Mouse (Mus musculus): ENCODE measurements around the gene Urb1. TPM values are rescaled to one million over a fixed set of nuclear protein-coding genes. Genes with fewer than 3 reads are reported as not detected.
A peak's percentile ranks its signal among the peaks of the same experiment; 100 is the strongest.

Gene Urb1
- total and polyA plus RNA-seq, 2 experiments from 2014 or later = 4.6 to 19.0 TPM

GRCm38 (mm10) chr16:90831676-90832075, 21.5 kb upstream of the Urb1 start:
- Histone ChIP-seq H3K4me2 (ENCODE audit: low read depth) (peak overlapping the region; percentile 96), H3K4me1 (ENCODE audit: insufficient read depth) (no peaks in the 10 kb centered on the region), H3K4me3 (ENCODE audit: low read depth, low read length) (peak overlapping the region; percentile 48), H3K27ac (ENCODE audit: low read depth, low read length) (no peak overlapping the region), H3K27me3 (ENCODE audit: insufficient read depth, low read length) (peaks cover 4% of the 10 kb centered on the region; the same call in 1 of the 2 replicates), H3K9me3 (ENCODE audit: low read length) (no peaks in the 10 kb centered on the region), H3K9ac (peak overlapping the region; percentile 56; the same call in 1 of the 2 replicates), H3K36me3 (ENCODE audit: insufficient read depth) (no peaks in the 10 kb centered on the region)
- WGBS = 18% methylated on average over 15 of the region's 15 CpGs
- ATAC-seq = no peak
- TF ChIP-seq CTCF (IDR thresholded peaks at IDR 0.05; ENCODE audit: low read depth) = no peak
- no peak for DNase-seq

DNA sequence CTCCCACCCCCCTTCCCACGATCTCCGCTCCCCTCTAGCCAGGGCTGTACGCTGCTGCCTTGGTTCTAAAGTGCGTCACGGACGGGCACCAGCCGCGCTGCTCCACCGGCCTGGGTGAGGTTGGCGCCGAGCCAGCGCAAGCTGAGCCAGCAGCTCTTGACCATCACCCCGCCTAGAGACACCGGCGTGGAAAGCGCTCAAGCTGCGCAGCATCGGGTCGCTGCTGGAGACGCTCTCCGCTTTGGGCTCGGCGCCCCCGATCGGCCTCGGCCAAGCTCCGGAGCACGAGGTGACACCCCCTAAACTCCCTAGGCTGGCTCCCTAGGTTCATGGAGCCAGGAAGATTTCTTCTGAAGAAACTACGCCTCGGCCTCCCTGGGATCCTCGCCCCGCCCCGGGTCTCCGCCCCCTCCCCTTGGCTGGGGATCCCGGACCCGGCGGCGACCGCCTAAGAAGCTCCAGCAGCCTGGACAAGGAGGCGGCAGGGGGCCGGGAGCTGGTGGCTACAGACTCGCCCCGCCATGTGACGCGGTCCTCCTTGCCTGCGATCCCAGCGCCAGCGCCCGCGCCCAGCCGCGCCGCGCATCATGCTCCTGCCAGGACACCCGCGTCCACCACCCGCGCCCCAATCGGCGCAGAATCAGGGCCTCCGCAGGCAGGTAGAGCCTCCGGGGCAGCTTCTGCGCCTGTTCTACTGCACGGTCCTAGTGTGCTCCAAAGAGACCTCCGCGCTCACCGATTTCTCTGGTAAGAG, 20.6 kb upstream of the Urb1 start:
- 2% methylated on average over 62 of the region's 67 CpGs for WGBS
- Histone ChIP-seq H3K27ac (ENCODE audit: low read depth, low read length) (no peak overlapping the region), H3K9me3 (ENCODE audit: low read length) (no peaks in the 10 kb centered on the region), H3K4me3 (ENCODE audit: low read depth, low read length) (peak overlapping the region; percentile 48), H3K4me2 (ENCODE audit: low read depth) (peak overlapping the region; percentile 96), H3K27me3 (ENCODE audit: insufficient read depth, low read length) (peaks cover 4% of the 10 kb centered on the region; the same call in 1 of the 2 replicates), H3K4me1 (ENCODE audit: insufficient read depth) (no peaks in the 10 kb centered on the region), H3K9ac (peak overlapping the region; percentile 56), H3K36me3 (ENCODE audit: insufficient read depth) (no peaks in the 10 kb centered on the region)
- ATAC-seq (peak; percentile 66), DNase-seq (peak; percentile 71)
- TF ChIP-seq CTCF (IDR thresholded peaks at IDR 0.05; ENCODE audit: low read depth) = no peak

DNA sequence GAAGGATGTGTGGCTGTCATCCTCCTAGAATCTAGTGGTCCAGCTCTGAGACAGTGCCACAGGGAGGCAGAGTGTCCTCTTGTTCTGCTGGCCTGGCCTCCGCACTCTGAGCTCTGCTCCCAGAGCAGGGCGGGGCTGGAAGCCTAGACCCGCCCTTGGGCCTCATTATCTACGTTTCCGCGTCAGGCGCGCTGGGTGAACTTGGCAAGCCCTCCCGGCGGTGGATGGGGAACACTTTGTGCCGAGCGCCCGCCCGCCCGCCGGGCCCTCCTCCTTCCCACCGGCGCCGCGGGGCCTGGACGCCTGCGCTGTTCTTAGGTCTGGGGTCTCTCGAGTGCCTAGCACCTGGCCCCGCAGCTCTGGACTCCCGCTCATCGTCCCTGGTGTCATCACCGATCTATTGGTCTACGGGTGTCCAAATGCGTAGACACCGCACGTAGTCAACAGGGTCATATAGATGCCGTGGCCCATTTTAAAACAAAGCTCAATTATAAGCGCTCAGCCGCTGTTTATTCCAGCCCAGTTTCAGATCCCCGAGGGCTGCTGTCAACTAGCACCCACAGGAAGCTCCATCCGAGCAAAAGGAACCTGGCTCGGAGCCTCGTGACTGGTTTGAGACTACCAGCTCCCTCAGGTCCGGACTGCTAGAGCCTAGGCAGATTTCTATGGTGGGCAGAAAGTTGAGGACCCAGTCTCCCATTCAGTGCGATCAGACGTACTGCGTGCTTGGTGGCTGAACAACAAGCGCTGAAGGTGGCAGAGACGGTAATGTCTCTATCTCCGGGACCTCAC, 19.9 kb upstream of the Urb1 start:
- DNase-seq (peak; percentile 77), ATAC-seq (peak; percentile 84)
- 2% methylated on average over 41 of the region's 45 CpGs for whole genome bisulfite sequencing
- H3K36me3 ChIP-seq (ENCODE audit: insufficient read depth) = no peaks in the 10 kb centered on the region
- no peaks in the 10 kb centered on the region for H3K4me1 ChIP-seq (ENCODE audit: insufficient read depth)
- H3K4me3 ChIP-seq (ENCODE audit: low read depth, low read length) = peak overlapping the region; percentile 48
- no peaks in the 10 kb centered on the region for H3K9me3 ChIP-seq (ENCODE audit: low read length)
- 0 out of 2 replicates have a peak overlapping the region, but pooled peaks have one; percentile 45 for H3K27ac ChIP-seq (ENCODE audit: low read depth, low read length)
- H3K27me3 ChIP-seq (ENCODE audit: insufficient read depth, low read length) = peaks cover 4% of the 10 kb centered on the region; the same call in 1 of the 2 replicates
- peak; percentile 38; the same call in 1 of the 2 replicates for TF ChIP-seq CTCF (IDR thresholded peaks at IDR 0.05; ENCODE audit: low read depth)
- H3K4me2 ChIP-seq (ENCODE audit: low read depth) = peak overlapping the region; percentile 96
- H3K9ac ChIP-seq = peak overlapping the region; percentile 56

GRCm38 (mm10) chr16:90829136-90829535, 18.9 kb upstream of the Urb1 start:
- Histone ChIP-seq H3K36me3 (ENCODE audit: insufficient read depth) (no peaks in the 10 kb centered on the region), H3K9ac (no peak overlapping the region), H3K9me3 (ENCODE audit: low read length) (no peaks in the 10 kb centered on the region), H3K4me2 (ENCODE audit: low read depth) (no peak overlapping the region), H3K27me3 (ENCODE audit: insufficient read depth, low read length) (peaks cover 4% of the 10 kb centered on the region; the same call in 1 of the 2 replicates), H3K27ac (ENCODE audit: low read depth, low read length) (no peak overlapping the region), H3K4me3 (ENCODE audit: low read depth, low read length) (no peak overlapping the region), H3K4me1 (ENCODE audit: insufficient read depth) (no peaks in the 10 kb centered on the region)
- WGBS = 83% methylated on average over 7 of the region's 7 CpGs
- no peak for TF ChIP-seq CTCF (IDR thresholded peaks at IDR 0.05; ENCODE audit: low read depth)
- DNase-seq (no peak), ATAC-seq (no peak)

DNA sequence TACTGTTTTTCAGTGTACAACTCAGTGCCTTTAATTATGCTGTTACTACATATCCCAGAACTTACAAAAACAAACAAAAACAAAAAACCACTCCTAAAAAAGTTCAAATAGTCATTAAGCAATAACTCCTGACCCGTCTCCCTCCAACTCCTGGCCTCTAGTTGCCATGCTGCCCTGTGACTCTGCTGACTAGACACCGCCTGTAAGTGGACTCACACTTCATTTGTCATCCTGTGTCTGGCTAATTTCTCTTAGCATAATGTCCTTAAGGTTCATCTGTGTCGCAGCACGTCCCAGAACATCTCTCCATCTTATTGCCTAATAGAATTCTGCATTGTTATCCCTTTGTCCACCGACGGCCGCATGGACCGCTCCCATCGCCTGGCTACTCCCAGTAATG, 17.3 kb upstream of the Urb1 start:
- peaks cover 4% of the 10 kb centered on the region; the same call in 1 of the 2 replicates for H3K27me3 ChIP-seq (ENCODE audit: insufficient read depth, low read length)
- no peak overlapping the region for H3K9ac ChIP-seq
- no peak for TF ChIP-seq CTCF (IDR thresholded peaks at IDR 0.05; ENCODE audit: low read depth)
- no peak overlapping the region for H3K27ac ChIP-seq (ENCODE audit: low read depth, low read length)
- DNase-seq (no peak), ATAC-seq (no peak)
- H3K4me2 ChIP-seq (ENCODE audit: low read depth) = no peak overlapping the region
- H3K4me3 ChIP-seq (ENCODE audit: low read depth, low read length) = no peak overlapping the region
- 86% methylated on average over 9 of the region's 9 CpGs for WGBS
- H3K36me3 ChIP-seq (ENCODE audit: insufficient read depth) = no peaks in the 10 kb centered on the region
- H3K9me3 ChIP-seq (ENCODE audit: low read length) = no peaks in the 10 kb centered on the region
- H3K4me1 ChIP-seq (ENCODE audit: insufficient read depth) = no peaks in the 10 kb centered on the region

GRCm38 (mm10) chr16:90826457-90826856, 16.2 kb upstream of the Urb1 start, which contains the start of gene Eva1c:
TSS of gene Eva1c (plus strand) at chr16:90826719.
- Histone ChIP-seq H3K9me3 (ENCODE audit: low read length) (no peaks in the 10 kb centered on the region), H3K9ac (no peak within 1 kb of the TSS), H3K27ac (ENCODE audit: low read depth, low read length) (no peak within 1 kb of the TSS), H3K4me2 (ENCODE audit: low read depth) (no peak within 1 kb of the TSS), H3K4me3 (ENCODE audit: low read depth, low read length) (no peak within 1 kb of the TSS), H3K36me3 (ENCODE audit: insufficient read depth) (no peaks in the 10 kb centered on the region), H3K27me3 (ENCODE audit: insufficient read depth, low read length) (peaks cover 4% of the 10 kb centered on the region; the same call in 1 of the 2 replicates), H3K4me1 (ENCODE audit: insufficient read depth) (no peaks in the 10 kb centered on the region)
- ATAC-seq (no peak), DNase-seq (no peak)
- 76% methylated on average over 7 of the region's 7 CpGs for WGBS
- TF ChIP-seq CTCF (IDR thresholded peaks at IDR 0.05; ENCODE audit: low read depth) = 0 out of 2 replicates have a peak, but pooled peaks have one; percentile 29
